Mouse (Mus musculus): ENCODE data around the gene Rbms3. TPM values are rescaled to one million over a fixed set of nuclear protein-coding genes. Genes with fewer than 3 reads are reported as not detected.

Rbms3 gene
- polyA plus RNA-seq, 1 experiment from 2014 or later, result 48.9 TPM

- ATAC-seq, result no peak
- WGBS, result 100% methylated on average over 2 of the region's 2 CpGs
- Histone ChIP-seq H3K9me3 (ENCODE audit: low read length) (no peaks in the 10 kb centered on the region), H3K4me3 (ENCODE audit: low read depth, low read length) (no peak overlapping the region), H3K36me3 (ENCODE audit: insufficient read depth, low read length) (no peaks in the 10 kb centered on the region), H3K9ac (replicated peaks; ENCODE audit: low read depth) (no peak overlapping the region), H3K27me3 (replicated peaks; ENCODE audit: insufficient read depth, low read length) (no peaks in the 10 kb centered on the region), H3K27ac (ENCODE audit: low read length) (no peak overlapping the region), H3K4me1 (ENCODE audit: insufficient read depth, low read depth, low read length) (no peaks in the 10 kb centered on the region), H3K4me2 (replicated peaks; ENCODE audit: low read depth, low read length) (no peak overlapping the region)
- DNase-seq (ENCODE audit: low spot score), result no peak
- TF ChIP-seq EP300 (IDR thresholded peaks at IDR 0.05), result no peak
These were observed 545.2 kb downstream of the Rbms3 start for GRCm38 (mm10) chr9:117084471-117084870.

DNA sequence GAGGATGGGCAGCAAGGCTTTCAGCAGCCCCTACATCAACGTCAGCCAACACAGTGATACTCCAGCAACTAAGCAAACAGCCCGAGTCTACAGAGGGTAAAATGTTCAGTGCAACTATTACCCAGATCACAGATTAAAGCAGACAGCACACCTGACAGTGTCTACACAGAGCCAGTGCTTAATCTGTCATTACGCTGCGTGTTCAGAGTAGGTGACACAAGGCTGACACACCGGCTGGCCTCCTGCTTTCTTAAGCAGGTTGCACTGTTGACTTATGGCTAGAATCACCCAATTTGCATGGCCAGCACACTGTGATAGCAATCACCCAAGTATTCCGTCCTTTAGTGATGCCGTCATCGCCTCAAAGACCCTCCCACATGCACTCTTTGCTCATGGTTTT is 550.2 kb downstream of the Rbms3 start:
- H3K4me2 ChIP-seq (replicated peaks; ENCODE audit: low read depth, low read length), result no peak overlapping the region
- H3K9me3 ChIP-seq (ENCODE audit: low read length), result no peaks in the 10 kb centered on the region
- 56% methylated on average over 8 of the region's 8 CpGs for WGBS
- no peak for TF ChIP-seq EP300 (IDR thresholded peaks at IDR 0.05)
- TF ChIP-seq CTCF (IDR thresholded peaks at IDR 0.05), result no peak
- H3K36me3 ChIP-seq (ENCODE audit: insufficient read depth, low read length), result no peaks in the 10 kb centered on the region
- ATAC-seq, result no peak
- H3K27ac ChIP-seq (ENCODE audit: low read length), result no peak overlapping the region
- H3K4me3 ChIP-seq (ENCODE audit: low read depth, low read length), result no peak overlapping the region
- no peak for DNase-seq (ENCODE audit: low spot score)
- no peak overlapping the region for H3K9ac ChIP-seq (replicated peaks; ENCODE audit: low read depth)
- H3K27me3 ChIP-seq (replicated peaks; ENCODE audit: insufficient read depth, low read length), result no peaks in the 10 kb centered on the region
- H3K4me1 ChIP-seq (ENCODE audit: insufficient read depth, low read depth, low read length), result peaks cover 7% of the 10 kb centered on the region; the same call in 1 of the 2 replicates

- Histone ChIP-seq H3K4me2 (replicated peaks; ENCODE audit: low read depth, low read length) (no peak overlapping the region), H3K4me1 (ENCODE audit: insufficient read depth, low read depth, low read length) (peaks cover 7% of the 10 kb centered on the region; the same call in 1 of the 2 replicates), H3K36me3 (ENCODE audit: insufficient read depth, low read length) (no peaks in the 10 kb centered on the region), H3K4me3 (ENCODE audit: low read depth, low read length) (no peak overlapping the region), H3K27ac (ENCODE audit: low read length) (no peak overlapping the region), H3K9me3 (ENCODE audit: low read length) (no peaks in the 10 kb centered on the region), H3K27me3 (replicated peaks; ENCODE audit: insufficient read depth, low read length) (no peaks in the 10 kb centered on the region), H3K9ac (replicated peaks; ENCODE audit: low read depth) (no peak overlapping the region)
- DNase-seq (ENCODE audit: low spot score), result no peak
- 30% methylated on average over 7 of the region's 7 CpGs for WGBS
- no peak for ATAC-seq
- TF ChIP-seq EP300 (IDR thresholded peaks at IDR 0.05) (no peak), CTCF (IDR thresholded peaks at IDR 0.05) (no peak)
These were observed 552.2 kb downstream of the Rbms3 start for GRCm38 (mm10) chr9:117077548-117077947.

DNA sequence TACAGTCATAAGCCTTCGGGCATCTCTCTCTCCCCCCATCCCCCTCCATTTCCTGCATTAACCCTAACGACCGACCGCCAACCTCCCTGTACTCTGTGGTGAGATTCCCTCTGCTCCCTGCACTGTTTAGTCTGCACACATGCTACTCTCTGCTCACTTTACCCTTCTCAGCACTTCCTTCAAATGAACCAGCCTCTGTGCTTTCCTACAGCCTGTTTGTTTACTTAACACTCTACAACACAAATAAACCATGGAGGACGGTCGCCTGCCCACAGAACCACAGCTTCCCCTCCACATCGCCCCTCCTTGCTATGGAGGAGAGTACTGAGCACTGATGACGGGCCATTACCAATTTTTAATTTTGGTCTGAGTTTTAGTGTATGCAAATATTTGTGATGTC is 552.9 kb downstream of the Rbms3 start:
- ATAC-seq (peak; percentile 71), DNase-seq (ENCODE audit: low spot score) (peak; percentile 49)
- WGBS, result 25% methylated on average over 8 of the region's 8 CpGs
- H3K4me1 ChIP-seq (ENCODE audit: insufficient read depth, low read depth, low read length), result peaks cover 7% of the 10 kb centered on the region; the same call in 1 of the 2 replicates
- H3K4me2 ChIP-seq (replicated peaks; ENCODE audit: low read depth, low read length), result no peak overlapping the region
- H3K27ac ChIP-seq (ENCODE audit: low read length), result no peak overlapping the region
- no peaks in the 10 kb centered on the region for H3K27me3 ChIP-seq (replicated peaks; ENCODE audit: insufficient read depth, low read length)
- H3K9ac ChIP-seq (replicated peaks; ENCODE audit: low read depth), result no peak overlapping the region
- H3K4me3 ChIP-seq (ENCODE audit: low read depth, low read length), result no peak overlapping the region
- no peaks in the 10 kb centered on the region for H3K36me3 ChIP-seq (ENCODE audit: insufficient read depth, low read length)
- no peak for TF ChIP-seq EP300 (IDR thresholded peaks at IDR 0.05)
- TF ChIP-seq CTCF (IDR thresholded peaks at IDR 0.05), result no peak
- H3K9me3 ChIP-seq (ENCODE audit: low read length), result no peaks in the 10 kb centered on the region

DNA sequence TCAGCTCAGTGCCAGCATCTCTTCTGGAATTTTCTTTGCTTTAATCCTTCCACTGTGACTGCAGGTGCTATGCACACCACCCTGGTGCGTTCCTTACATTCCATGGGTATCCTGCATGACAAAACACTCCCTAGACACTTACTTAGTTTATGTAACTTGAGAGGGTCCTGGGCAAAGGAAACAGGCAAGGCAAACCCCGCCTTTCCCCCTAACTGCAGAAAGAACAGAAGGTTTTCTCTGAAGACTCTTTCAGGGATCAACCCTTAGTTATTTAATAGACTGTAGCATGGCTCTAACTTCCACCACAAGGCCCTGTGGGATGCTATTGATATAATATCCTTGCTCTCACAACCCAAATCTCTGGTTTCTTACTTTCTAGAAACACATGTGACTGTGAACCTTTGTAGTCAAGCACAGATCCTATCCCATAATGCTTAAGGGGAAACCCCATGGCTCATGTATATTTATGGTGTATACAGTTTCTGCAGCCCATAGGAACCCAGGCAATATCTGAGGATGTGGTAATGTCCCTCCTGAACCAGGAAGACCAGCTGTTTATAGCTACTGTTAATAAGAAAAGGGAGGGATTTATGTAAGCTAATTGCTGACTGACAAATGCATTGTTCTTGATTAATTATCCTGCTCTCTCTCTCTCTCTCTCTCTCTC is 557.1 kb downstream of the Rbms3 start:
- peak; percentile 63 for DNase-seq (ENCODE audit: low spot score)
- WGBS, result 28% methylated on average over 2 of the region's 2 CpGs

DNA sequence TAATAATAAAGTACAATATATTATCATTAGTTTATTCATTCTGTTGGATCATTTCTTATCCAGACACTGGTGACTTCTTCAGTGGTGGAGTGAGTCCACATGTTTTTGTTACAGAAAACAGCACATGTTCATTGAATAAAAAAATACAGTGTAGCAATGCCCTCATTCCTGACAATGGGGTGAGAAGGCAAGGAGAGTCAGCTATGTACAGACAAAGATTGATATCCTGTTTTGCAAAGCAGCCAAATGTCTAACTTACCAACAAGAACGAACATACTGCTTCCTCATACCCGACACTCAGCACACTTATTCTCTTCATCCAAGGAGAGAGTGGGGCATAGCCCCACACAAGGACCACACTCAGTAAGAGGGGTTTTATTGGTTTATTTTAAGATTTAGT is 559.1 kb downstream of the Rbms3 start:
- Histone ChIP-seq H3K27ac (ENCODE audit: low read length) (no peak overlapping the region), H3K4me2 (replicated peaks; ENCODE audit: low read depth, low read length) (no peak overlapping the region), H3K36me3 (ENCODE audit: insufficient read depth, low read length) (no peaks in the 10 kb centered on the region), H3K27me3 (replicated peaks; ENCODE audit: insufficient read depth, low read length) (no peaks in the 10 kb centered on the region), H3K4me1 (ENCODE audit: insufficient read depth, low read depth, low read length) (peaks cover 3% of the 10 kb centered on the region; the same call in 1 of the 2 replicates), H3K9me3 (ENCODE audit: low read length) (no peaks in the 10 kb centered on the region), H3K9ac (replicated peaks; ENCODE audit: low read depth) (no peak overlapping the region), H3K4me3 (ENCODE audit: low read depth, low read length) (no peak overlapping the region)
- ATAC-seq (peak; percentile 25; the same call in 1 of the 2 replicates), DNase-seq (ENCODE audit: low spot score) (peak; percentile 44)
- TF ChIP-seq CTCF (IDR thresholded peaks at IDR 0.05) (no peak), EP300 (IDR thresholded peaks at IDR 0.05) (no peak)
- WGBS, result 33% methylated on average over 2 of the region's 2 CpGs

More for the DNA sequence above, 557.1 kb downstream of the Rbms3 start:
- no peak overlapping the region for H3K4me3 ChIP-seq (ENCODE audit: low read depth, low read length)
- H3K27ac ChIP-seq (ENCODE audit: low read length), result peak overlapping the region; percentile 59
- H3K27me3 ChIP-seq (replicated peaks; ENCODE audit: insufficient read depth, low read length), result no peaks in the 10 kb centered on the region
- peak; percentile 83 for TF ChIP-seq EP300 (IDR thresholded peaks at IDR 0.05)
- TF ChIP-seq CTCF (IDR thresholded peaks at IDR 0.05), result no peak
- ATAC-seq, result peak; percentile 66
- H3K9me3 ChIP-seq (ENCODE audit: low read length), result no peaks in the 10 kb centered on the region
- peaks cover 7% of the 10 kb centered on the region; the same call in 1 of the 2 replicates for H3K4me1 ChIP-seq (ENCODE audit: insufficient read depth, low read depth, low read length)
- H3K9ac ChIP-seq (replicated peaks; ENCODE audit: low read depth), result no peak overlapping the region
- no peaks in the 10 kb centered on the region for H3K36me3 ChIP-seq (ENCODE audit: insufficient read depth, low read length)
- H3K4me2 ChIP-seq (replicated peaks; ENCODE audit: low read depth, low read length), result no peak overlapping the region
